Mouse (Mus musculus): Measurements from ENCODE around the gene Olfr684. TPM values are rescaled to one million over a fixed set of nuclear protein-coding genes. Genes with fewer than 3 reads are reported as not detected.

Gene Olfr684
- total RNA-seq (2021) = not detected
- long read RNA-seq, experiment 1 = 0 reads
- long read RNA-seq, experiment 2 = 0 reads

DNA sequence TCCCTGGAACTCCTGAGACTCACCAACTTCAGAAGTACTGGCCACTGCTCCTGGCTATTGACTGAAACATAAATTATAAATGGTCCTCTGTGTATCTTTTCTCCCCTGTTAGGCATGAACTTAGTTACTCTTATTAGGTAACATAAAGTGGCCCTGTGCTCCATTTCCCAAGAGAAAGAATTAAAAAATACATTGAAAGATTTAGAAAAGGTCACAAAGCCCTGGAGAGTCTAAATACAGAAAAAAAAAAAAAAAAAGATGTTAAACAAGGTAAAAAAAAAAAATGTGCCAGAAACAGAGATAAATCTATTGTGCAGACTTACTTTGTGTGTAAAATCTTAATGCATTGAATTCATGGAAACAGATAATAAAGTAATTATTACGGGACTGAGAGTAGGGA is at the start of gene Olfr684:
Olfr684 (minus strand) TSS at position 101 of the 400 bp plus-strand sequence.
- DNase-seq = no peak

DNA sequence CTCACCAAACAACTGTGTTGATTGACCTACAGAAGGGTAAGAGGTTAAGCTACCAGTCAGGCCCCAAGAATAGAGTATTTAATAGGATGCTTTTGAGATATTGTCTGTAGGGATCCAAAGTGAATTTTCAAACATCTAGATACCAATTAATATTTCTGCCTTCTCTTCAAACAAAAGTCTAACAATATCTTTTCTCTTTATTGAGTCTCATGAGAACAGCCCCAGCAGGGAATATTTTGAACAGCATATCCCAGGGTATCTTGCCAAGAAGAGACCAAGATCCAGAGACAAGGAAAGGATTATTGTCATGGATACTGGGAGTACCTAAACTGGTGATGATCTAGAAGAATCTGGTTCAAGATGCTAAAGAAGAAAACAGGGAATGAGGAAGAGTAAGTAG is 43.9 kb upstream of the Olfr684 start, which contains the start of gene Olfr686:
Olfr686 (minus strand) TSS at position 101 of the 400 bp plus-strand sequence.
- DNase-seq = no peak

DNA sequence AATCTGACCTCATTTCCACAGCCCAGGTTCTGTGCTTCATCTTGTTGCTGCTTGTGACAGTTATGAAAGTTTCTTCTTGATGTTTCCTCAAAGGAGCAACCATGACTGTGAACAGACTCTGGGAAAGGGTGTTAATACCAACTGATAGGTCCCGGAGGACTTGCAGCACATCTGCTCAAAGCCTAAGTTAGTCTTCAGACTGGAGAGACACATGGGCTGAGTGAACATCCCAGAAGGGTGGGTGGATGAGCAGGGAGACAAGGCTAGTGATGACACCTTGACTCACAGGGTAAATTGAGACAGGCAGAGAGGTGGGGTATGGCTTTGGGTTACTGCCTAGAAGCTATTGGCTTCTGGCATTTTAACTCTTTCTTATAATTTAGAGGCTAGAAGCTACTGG is 22.5 kb upstream of the Olfr684 start, which contains the start of gene Olfr685:
Olfr685 (minus strand) TSS at position 101 of the 400 bp plus-strand sequence.
- no peak for DNase-seq

DNA sequence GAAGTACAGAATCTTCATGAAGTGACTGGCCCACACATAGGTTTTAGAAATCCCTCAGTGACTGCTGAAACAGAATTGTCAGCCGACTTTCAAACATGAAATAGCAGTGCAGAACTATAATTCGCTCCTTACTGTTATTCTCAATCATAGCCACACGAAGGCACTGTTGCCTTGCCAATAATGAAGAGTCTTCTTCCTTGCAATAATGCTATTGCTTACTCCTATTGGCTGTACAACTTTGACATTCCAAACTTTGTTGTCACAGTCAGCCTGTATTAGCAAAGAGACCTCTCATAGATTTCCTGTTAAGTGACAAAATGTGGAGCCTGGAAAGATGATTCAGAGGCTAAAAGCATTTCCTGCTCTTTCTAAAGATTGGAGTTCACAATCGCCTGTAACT is 7.3 kb upstream of the Olfr684 start:
- DNase-seq = peak; percentile 1 to 12

DNA sequence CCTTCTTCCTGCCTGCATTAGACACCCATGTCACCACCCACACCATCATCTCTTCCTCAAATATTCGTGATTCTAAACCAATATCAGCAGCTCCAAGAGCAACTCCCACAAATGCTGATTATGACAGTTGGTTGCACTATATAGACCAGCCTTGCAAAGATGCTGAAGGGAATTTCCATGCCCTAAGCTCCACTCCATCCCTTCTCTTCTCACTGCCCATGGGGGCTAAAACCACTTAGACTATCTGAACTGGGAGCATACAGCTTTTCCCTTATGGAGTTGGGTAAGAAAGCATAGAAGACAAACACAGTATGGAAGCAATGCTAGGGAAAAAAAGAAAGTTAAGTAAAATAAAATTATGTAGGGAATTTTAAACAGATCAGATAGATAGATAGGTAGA is 16.5 kb downstream of the Olfr684 start, which contains the start of gene Olfr683:
Olfr683 (minus strand) TSS at position 101 of the 400 bp plus-strand sequence.
- DNase-seq = no peak

DNA sequence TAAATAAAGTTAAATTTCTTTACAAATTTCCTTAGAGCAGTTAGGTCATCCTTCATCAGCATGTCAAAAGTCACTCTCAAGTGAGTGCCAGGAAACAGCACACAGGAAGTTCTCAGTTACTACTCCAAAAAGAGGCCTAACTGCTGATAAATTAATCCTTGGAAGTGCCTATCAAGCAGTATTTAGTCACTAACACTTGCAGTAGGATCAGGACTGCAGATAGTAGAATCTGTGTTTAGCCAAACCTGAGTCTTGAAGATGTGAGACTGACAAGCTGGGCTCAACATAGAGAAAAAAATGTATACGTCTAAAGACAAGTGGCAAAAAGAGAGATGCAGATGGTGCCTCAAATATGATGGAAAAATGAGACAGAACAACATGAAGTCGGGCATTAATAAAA is 22.2 kb downstream of the Olfr684 start:
- DNase-seq = no peak

DNA sequence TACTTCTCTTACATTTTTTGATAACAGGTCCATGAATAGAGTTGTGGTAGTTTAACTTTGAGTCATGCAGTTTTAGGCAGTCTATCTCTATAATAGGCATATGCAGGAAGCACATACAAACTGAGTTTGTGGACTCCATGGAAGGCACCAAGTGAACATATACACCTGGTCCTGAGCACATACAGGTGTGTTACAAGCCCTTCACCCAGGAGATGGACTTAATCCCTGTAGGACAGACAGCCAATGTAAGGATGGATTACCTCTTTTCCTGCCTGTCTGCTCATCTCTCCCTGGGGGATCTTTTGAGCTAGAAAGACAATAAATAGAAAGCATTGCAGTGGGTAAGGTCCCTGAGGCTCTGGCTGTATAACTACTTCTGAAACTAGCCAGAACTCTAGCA is 46.9 kb downstream of the Olfr684 start, which contains the start of gene Olfr681:
Olfr681 (plus strand) TSS at position 301 of the 400 bp plus-strand sequence.
- DNase-seq = no peak

Other genes with a start within 250 kb of the Olfr684 start
- not detected for gene Olfr667, start 242.2 kb downstream of the Olfr684 start, total RNA-seq (2021)
- not detected for gene Olfr668, start 235.6 kb downstream of the Olfr684 start, total RNA-seq (2021)
- gene Olfr669, start 229.4 kb downstream of the Olfr684 start, total RNA-seq (2021) = not detected
- not detected for gene Olfr670, start 201.0 kb downstream of the Olfr684 start, total RNA-seq (2021)
- not detected for gene Olfr671, start 184.5 kb downstream of the Olfr684 start, total RNA-seq (2021)
- gene Olfr672, start 161.6 kb downstream of the Olfr684 start, total RNA-seq (2021) = not detected
- gene Olfr675, start 135.2 kb downstream of the Olfr684 start, total RNA-seq (2021) = not detected
- gene Olfr676, start 131.0 kb downstream of the Olfr684 start, total RNA-seq (2021) = not detected
- gene Olfr677, start 112.3 kb downstream of the Olfr684 start, total RNA-seq (2021) = not detected
- gene Olfr678, start 99.2 kb downstream of the Olfr684 start, total RNA-seq (2021) = not detected
- gene Olfr679, start 82.4 kb downstream of the Olfr684 start, total RNA-seq (2021) = not detected
- gene Olfr680-ps1, start 70.8 kb downstream of the Olfr684 start, total RNA-seq (2021) = not detected
- gene Olfr681, start 46.8 kb downstream of the Olfr684 start, total RNA-seq (2021) = not detected
- not detected for gene Olfr683, start 16.6 kb downstream of the Olfr684 start, total RNA-seq (2021)
- not detected for gene Olfr685, start 22.4 kb upstream of the Olfr684 start, total RNA-seq (2021)
- not detected for gene Olfr686, start 43.8 kb upstream of the Olfr684 start, total RNA-seq (2021)
- gene Olfr688, start 124.4 kb upstream of the Olfr684 start, total RNA-seq (2021) = not detected
- gene Olfr689, start 147.5 kb upstream of the Olfr684 start, total RNA-seq (2021) = not detected
- not detected for gene Olfr690, start 170.5 kb upstream of the Olfr684 start, total RNA-seq (2021)
- gene Olfr691, start 178.6 kb upstream of the Olfr684 start, total RNA-seq (2021) = not detected
- gene Olfr692, start 204.6 kb upstream of the Olfr684 start, total RNA-seq (2021) = not detected
- not detected for gene Gm5901, start 211.4 kb upstream of the Olfr684 start, total RNA-seq (2021)
- gene Fam160a2, start 236.4 kb upstream of the Olfr684 start, total RNA-seq (2021) = 10 to 100 TPM; 15.5 to 16.1 TPM
- gene Cnga4, start 240.9 kb upstream of the Olfr684 start, total RNA-seq (2021) = not detected